Mouse (Mus musculus) heart, adult 8-10 months (tissue): ENCODE results near the gene Snta1. TPM values are rescaled to one million over a fixed set of nuclear protein-coding genes. Genes with fewer than 3 reads are reported as not detected.
A peak's percentile ranks its signal among the peaks of the same experiment; 100 is the strongest.
"Not testable (repeated sequence)": the region's sequence is repeated elsewhere in the genome, so short reads cannot be mapped to it uniquely, and the experiment has no call there.

Source experiments
- DNase-seq: peaks from one replicate; pipeline ENCODE4 v3.0.0; 2022; ENCODE audit warnings: low spot score
- total RNA-seq, 4 experiments: library from RNA; stranded (reverse); gene quantifications; 2 replicates each; pipeline ENCODE4 v1.2.4; 2022

The Snta1 gene
- total RNA-seq, 4 experiments from 2014 or later: 69.1 to 74.1 (median 72.8) TPM

DNA sequence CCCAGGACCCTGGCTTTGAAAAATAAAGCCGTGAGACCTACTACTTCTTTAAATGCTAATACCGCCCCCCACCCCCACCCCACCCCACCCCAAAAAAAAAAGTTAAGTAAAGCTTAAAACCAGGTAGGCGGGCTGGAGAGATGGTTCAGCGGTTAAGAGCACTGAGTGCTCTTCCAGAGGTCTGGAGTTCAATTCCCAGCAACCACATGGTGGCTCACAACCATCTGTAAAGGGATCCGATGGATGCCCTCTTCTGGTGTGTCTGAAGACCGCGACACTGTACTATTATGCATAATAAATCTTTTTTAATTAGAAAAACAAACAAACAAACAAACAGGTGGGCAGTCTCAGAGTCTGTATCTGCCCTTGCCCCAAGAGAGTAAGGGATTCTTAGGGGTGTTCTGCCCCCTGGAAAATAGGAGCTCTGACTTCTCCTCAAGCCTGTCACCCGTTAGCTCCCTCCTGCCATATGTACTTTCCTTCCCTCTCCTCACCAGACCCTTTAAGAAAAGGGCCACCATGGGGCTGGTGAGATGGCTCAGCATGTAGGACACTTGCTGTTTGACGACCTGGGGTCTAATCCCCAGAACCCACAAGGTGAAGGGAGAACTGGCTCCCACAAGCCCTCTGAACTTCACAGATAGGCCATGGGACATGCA, 34.9 kb downstream of the Snta1 start, which contains the start of gene Cdk5rap1:
Cdk5rap1 (minus strand) TSS at position 169 of the 659 bp plus-strand sequence.
- no peak for DNase-seq

DNA sequence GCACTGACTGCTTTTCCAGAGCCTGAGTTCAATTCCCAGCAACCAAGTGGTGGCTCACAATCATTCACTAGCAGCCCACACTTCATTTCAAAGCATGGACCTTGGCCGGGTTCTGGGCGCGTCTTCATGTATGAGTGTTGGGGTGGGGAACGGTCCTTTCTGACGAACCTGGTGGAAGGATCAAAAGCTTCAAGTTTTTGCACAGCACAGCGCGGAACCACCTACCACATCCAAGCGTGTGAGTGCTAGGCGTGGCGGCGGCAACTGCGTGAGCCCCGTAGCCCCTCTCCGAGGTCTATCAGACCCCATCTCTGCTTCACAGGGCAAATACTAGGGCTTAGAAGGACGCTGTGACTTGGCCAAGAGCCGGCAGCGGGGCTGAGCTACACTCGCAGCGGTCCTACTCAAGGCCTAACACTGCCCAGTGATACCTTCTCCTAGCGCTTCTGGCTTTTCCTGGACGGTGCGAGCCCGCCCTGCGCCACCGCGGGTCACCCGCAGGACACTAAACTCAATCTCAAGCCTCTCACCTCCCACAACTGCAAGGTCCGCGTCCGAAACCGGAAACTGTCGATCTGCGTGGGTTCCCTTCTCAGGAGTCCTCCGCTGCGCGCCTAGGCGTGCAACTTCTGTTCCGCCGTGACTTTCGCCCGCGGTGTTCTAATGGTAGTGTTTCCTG, 35.6 kb downstream of the Snta1 start:
- peak; percentile 90 for DNase-seq

DNA sequence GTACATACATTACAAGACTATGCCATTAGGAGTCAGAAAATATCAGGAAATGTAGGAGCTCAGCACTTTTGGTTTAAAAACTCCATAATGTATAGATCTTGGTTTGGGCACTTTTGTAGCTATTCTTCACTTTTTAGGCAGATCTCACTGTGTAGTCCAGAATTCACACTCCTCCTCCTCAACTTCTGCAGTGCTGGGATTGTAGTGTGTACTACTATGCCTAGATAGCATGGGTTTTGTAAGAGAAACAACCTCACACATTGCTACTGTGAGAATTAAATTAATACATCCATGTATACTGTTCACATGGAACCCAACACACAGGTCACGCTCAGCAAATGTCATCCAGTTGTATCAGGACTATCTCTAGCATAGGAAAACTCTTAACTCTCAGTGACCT, 40.4 kb downstream of the Snta1 start:
- no peak for DNase-seq

DNA sequence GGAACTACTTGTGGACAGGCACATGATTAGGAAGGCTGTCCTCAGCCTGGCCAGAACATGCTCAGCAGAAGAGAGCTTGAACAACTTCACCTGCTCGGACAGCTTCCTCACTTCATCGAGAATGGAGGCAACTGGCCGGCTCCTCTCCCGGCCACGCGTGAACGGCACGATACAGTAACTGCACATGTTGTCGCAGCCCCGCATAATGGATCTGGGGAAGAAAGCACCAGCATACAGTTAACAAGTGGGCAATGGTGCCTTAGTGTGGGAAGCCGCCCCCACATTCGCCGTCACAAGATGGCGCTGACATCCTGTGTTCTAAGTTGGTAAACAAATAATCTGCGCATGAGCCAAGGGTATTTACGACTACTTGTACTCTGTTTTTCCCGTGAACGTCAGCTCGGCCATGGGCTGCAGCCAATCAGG, 53.9 kb downstream of the Snta1 start:
- not testable (repeated sequence) for DNase-seq

DNA sequence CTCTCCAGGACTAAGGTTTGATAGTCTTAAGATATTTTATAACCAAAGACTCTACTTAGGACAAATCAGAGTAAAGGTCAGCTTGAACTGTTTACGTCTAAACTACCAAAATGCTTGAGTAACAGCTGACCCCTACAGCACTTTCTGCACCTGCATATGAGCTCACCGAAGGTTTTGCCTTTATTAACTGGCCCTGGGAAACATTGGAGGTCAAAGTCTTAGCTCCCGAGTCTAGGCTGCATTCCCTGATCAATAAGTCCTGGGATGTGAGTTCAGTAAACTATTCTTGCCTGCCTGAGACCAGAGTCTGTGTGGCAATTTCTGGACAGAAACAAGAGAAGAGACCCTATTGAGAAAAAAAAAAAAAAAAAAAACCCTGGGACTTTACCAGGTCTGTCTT, 59.7 kb downstream of the Snta1 start:
- DNase-seq: no peak

DNA sequence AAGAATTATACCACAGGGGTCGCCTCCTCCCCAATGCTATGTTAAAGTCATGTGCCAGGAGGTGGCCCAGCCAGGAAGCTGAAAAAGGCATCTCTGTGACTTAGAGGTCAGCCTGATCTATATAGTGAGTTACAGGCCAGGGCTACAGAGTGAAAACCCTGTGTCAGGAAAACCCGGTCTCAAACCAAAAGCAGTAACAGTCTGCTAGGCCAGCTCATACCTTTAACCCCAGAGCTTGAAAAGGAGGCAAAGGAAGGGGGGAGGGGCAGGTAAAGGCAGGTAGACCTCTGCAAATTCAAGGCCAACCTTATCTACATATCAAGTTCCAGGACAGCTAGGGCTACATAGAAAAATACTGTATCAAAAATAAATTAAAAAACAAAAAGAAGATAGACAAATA, 68.5 kb downstream of the Snta1 start:
- DNase-seq: no peak

DNA sequence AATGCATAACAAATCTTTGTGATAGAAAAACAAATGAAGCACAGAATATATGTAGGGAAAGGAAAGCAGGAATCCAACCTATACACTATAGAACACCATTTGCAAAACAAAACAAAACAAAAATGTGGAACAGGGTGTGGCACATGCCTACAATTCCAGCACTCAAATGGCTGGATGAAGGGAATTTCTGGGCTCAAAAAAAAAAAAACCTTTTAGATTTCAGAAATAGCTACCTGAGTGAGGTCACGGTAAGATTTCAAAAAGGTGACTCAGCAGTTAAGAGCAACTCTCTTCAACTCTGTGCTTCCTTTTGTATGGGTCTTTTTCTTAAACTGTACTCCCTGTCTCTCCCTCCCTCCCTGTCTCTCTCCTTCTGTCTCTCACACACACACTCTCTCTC, 69.7 kb downstream of the Snta1 start:
- no peak for DNase-seq

DNA sequence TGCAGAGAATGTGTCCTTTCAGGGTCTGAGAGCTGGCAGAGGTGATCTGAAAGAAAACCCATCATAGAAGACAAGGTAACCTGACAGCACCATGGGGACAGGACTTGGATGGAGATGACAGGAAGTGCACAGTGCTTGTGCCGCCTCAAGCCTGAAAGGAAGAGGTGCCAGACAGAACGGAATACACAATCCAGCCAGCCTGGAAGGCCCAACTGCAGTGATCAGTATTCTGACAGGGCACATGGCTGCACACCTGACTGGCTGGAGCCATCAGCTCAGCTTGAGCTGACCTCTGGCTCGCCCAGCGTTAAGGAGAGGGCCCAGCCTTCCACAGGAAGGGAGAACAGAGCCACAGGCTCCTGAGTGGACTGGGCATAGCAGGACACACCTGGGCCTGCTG, 72.3 kb downstream of the Snta1 start:
- no peak for DNase-seq

DNA sequence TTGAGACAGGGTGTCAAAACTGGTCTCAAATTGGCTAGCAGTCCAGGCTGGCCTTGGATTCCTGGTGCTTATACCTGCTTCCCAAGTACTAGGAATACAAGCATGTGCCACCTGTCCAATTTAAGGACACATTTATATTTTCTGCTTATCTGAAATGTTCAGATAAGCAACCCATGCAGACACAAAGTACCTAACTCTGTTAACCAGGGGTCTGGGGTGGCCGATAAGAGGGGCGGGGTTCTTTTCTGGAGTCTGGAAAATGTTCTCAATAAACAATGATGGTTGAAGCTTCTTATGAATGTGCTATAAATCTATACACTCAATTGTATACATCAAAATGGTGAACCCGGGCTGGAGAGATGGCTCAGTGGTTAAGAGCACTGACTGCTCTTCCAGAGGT, 81.0 kb downstream of the Snta1 start:
- no peak for DNase-seq

Other genes starting within 250 kb of the Snta1 start
- not detected for gene Bpifa5, start 245.5 kb downstream of the Snta1 start, total RNA-seq
- gene Bpifb1, start 217.3 kb downstream of the Snta1 start, total RNA-seq: under 1 TPM in 2 of 4 experiments, not detected in 2; 0.16 to 0.55 TPM
- gene Bpifb5, start 184.4 kb downstream of the Snta1 start, total RNA-seq: not detected
- not detected for gene Bpifb9a, start 150.2 kb downstream of the Snta1 start, total RNA-seq
- not detected for gene Bpifb9b, start 100.9 kb downstream of the Snta1 start, total RNA-seq
- gene Cdk5rap1, start 35.1 kb downstream of the Snta1 start, total RNA-seq: 10 to 100 TPM; 17.0 to 21.7 (median 20.5) TPM
- 10 to 100 TPM; 11.6 to 22.2 (median 16.0) TPM for gene Cbfa2t2, start 28.4 kb upstream of the Snta1 start, total RNA-seq
- gene 1700003F12Rik, start 139.0 kb upstream of the Snta1 start, total RNA-seq: not detected
- not detected for gene Actl10, start 143.7 kb upstream of the Snta1 start, total RNA-seq
- 1 to 10 TPM in 1 of 4 experiments, under 1 TPM in 3; 0.25 to 1.2 (median 0.60) TPM for gene Necab3, start 150.8 kb upstream of the Snta1 start, total RNA-seq
- gene E2f1, start 161.8 kb upstream of the Snta1 start, total RNA-seq: 1 to 10 TPM in 1 of 4 experiments, under 1 TPM in 3; 0.25 to 1.2 (median 0.47) TPM
- gene Pxmp4, start 195.6 kb upstream of the Snta1 start, total RNA-seq: 10 to 100 TPM; 25.0 to 31.0 (median 27.2) TPM
- 1 to 10 TPM; 2.4 to 4.3 (median 2.7) TPM for gene Zfp341, start 205.2 kb upstream of the Snta1 start, total RNA-seq
- gene 4930519P11Rik, start 205.3 kb upstream of the Snta1 start, total RNA-seq: not detected
- 100 to 1,000 TPM; 119 to 132 (median 124) TPM for gene Chmp4b, start 243.6 kb upstream of the Snta1 start, total RNA-seq